Mouse (Mus musculus): Measurements from ENCODE around the gene Glp2r.

DNA sequence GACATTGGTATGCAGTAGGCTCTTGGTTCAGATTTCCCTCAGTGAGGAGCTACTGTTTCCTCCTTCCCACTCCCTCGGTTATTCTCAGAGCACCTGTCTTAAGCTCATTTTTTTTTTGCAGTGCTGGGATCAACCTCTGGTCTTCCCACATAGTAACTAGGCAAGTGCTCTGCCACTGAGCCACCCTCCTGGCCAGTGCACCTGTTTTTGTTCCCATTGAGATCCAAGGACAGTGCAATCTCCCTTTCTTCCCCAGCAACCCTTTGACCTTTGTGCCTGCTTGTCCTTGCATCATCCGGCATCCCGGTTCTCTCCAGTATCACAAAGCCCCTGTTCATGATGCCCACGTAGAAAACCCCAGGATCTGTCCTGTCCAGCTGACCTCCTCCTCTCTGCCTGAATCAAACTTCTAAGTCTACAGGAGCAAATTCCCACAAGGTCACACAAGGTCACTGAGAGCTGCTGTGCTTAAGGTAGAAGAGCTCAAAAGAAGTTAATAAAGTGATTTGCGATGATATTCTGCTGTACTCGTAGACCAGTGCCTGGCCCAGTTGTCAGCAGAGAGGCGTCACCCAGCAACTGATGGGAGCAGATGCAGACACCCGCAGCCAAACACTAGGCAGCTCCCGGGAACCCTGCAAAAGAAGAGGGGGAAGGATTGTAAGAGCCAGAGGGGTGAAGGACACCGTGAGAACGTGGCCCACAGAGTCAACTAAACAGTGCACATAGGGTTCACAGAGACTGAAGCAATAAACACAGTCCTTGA, 36.1 kb upstream of the Glp2r start:
- no peak for TF ChIP-seq CTCF (IDR thresholded peaks at IDR 0.05; ENCODE audit: low read depth, low read length)
- no peak for TF ChIP-seq POLR2A (IDR thresholded peaks at IDR 0.05; ENCODE audit: extremely low read depth, insufficient read depth, low read length)
